Mouse (Mus musculus) layer of hippocampus, adult 9-10 months (tissue): ENCODE results near the gene Hpse2.
"Not testable (repeated sequence)": the region's sequence is repeated elsewhere in the genome, so short reads cannot be mapped to it uniquely, and the experiment has no call there.

Experiments
- DNase-seq: peaks from one replicate; pipeline ENCODE4 v3.0.0; 2022; ENCODE audit warnings: low spot score

Gene Hpse2

GRCm38 (mm10) chr19:42839621-42840294 is 548.4 kb downstream of the Hpse2 start:
- no peak for DNase-seq

GRCm38 (mm10) chr19:42839118-42839517 is 549.0 kb downstream of the Hpse2 start:
- DNase-seq = no peak

GRCm38 (mm10) chr19:42838271-42838670 is 549.9 kb downstream of the Hpse2 start:
- no peak for DNase-seq

- DNase-seq = no peak
These were observed 550.6 kb downstream of the Hpse2 start for GRCm38 (mm10) chr19:42837591-42837990.

GRCm38 (mm10) chr19:42833126-42833525 is 555.0 kb downstream of the Hpse2 start:
- DNase-seq = no peak

- no peak for DNase-seq
These were observed 555.9 kb downstream of the Hpse2 start for GRCm38 (mm10) chr19:42832251-42832650.

- DNase-seq = no peak
These were observed 559.0 kb downstream of the Hpse2 start for GRCm38 (mm10) chr19:42829196-42829595.

GRCm38 (mm10) chr19:42827843-42828242 is 560.3 kb downstream of the Hpse2 start:
- no peak for DNase-seq

- no peak for DNase-seq
These were observed 568.0 kb downstream of the Hpse2 start for GRCm38 (mm10) chr19:42820109-42820508.

- DNase-seq = no peak
These were observed 570.4 kb downstream of the Hpse2 start for GRCm38 (mm10) chr19:42817761-42818160.

GRCm38 (mm10) chr19:42816261-42816660 is 571.9 kb downstream of the Hpse2 start:
- no peak for DNase-seq

- no peak for DNase-seq
These were observed 578.0 kb downstream of the Hpse2 start for GRCm38 (mm10) chr19:42810140-42810539.

GRCm38 (mm10) chr19:42809491-42809890 is 578.7 kb downstream of the Hpse2 start:
- no peak for DNase-seq

- no peak for DNase-seq
These were observed 590.3 kb downstream of the Hpse2 start for GRCm38 (mm10) chr19:42797866-42798265.

GRCm38 (mm10) chr19:42795801-42796200 is 592.4 kb downstream of the Hpse2 start:
- DNase-seq = no peak

GRCm38 (mm10) chr19:42794914-42795613 is 593.1 kb downstream of the Hpse2 start:
- peak; percentile 82 for DNase-seq

- DNase-seq = no peak
These were observed 599.8 kb downstream of the Hpse2 start for GRCm38 (mm10) chr19:42788311-42788710.

GRCm38 (mm10) chr19:42785562-42786220 is 602.5 kb downstream of the Hpse2 start:
- DNase-seq = no peak

GRCm38 (mm10) chr19:42785129-42785528 is 603.0 kb downstream of the Hpse2 start:
- DNase-seq = no peak

- not testable (repeated sequence) for DNase-seq
These were observed 608.0 kb downstream of the Hpse2 start for GRCm38 (mm10) chr19:42780156-42780538.

- DNase-seq = peak; percentile 90
These were observed 608.5 kb downstream of the Hpse2 start, which contains the start of gene Hps1 for GRCm38 (mm10) chr19:42779531-42780155. Hps1 (minus strand) TSS chr19:42779978.

- no peak for DNase-seq
These were observed 610.4 kb downstream of the Hpse2 start for GRCm38 (mm10) chr19:42777801-42778200.

- DNase-seq = no peak
These were observed 611.3 kb downstream of the Hpse2 start for GRCm38 (mm10) chr19:42776813-42777212.
